Mouse (Mus musculus) kidney, adult 18-20 months (tissue): Measurements from ENCODE around the gene Odf3b.

Experiments
- DNase-seq: peaks from one replicate; pipeline ENCODE4 v3.0.0; 2021

Gene Odf3b

GRCm38 (mm10) chr15:89374801-89375534 lies 4.1 kb downstream of the Odf3b start:
- DNase-seq = no peak

- DNase-seq = no peak
Measured at GRCm38 (mm10) chr15:89374340-89374739, 4.7 kb downstream of the Odf3b start.

DNA sequence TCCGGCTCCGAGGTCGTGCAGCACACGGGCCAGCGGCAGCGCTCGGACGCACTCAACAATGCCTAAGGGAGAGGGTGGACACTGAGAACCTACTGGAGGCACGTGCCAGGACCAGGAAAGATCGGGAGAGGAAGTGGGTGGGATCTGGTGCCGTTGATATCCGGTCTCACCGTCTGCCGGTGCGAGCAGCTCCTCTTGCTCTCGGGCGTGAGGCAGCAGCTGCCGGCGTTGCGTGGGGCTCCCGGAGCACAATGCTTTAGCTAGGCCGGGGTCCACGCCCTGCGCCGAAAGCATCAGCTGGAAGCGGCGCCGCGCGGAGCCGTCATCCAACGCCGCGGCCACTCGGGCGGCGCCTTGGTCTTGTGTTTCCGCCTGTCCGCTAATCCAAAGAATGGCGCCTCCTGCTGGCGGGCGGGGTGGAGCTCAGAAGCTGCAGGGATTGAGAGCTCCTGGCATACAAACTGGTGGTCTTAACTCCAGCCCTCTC lies 5.3 kb downstream of the Odf3b start, which contains the start of gene Sco2:
Gene Sco2 (minus strand): TSS at position 85 of the 487 bp plus-strand sequence.
- DNase-seq = peak; percentile 97

DNA sequence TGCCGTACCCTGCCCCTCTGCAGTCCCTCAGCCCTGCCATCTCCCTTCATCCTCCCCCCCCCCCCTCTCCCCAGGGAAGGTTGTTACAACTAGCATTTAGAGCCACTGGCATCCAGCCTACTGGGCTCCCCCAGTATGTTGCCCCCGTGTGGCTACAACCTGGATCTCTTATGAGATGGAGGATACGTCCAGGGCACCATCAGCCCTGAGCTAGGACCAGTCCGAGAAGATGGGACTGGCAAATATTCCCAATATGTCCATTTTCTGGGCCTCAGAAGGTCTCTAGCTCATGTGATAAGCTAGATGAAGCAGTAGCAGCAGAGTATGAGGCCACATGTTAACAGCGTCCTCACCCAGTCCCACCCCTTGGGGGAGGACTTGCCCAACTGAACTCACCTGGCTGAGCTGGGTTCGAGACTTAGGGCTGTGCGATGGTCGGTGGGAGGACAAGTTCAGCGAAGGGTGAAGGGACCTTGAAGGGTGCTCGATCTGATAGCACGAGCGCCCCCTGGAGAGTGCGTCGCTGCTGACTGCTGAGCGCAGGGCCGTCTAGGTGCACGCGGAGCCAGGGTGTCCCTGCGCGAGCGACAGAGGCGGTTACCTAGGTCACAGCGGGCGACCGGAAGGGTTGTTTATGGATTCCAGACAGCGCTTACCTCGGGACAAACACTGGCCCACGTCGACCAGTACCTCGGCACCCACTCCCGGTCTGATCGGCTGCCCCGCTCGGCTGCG lies 5.9 kb downstream of the Odf3b start:
- peak; percentile 89 for DNase-seq

GRCm38 (mm10) chr15:89372536-89372935 lies 6.5 kb downstream of the Odf3b start:
- no peak for DNase-seq

- no peak for DNase-seq
Measured at GRCm38 (mm10) chr15:89372068-89372467, 7.0 kb downstream of the Odf3b start.

GRCm38 (mm10) chr15:89365141-89365551 lies 13.9 kb downstream of the Odf3b start:
- DNase-seq = no peak

DNA sequence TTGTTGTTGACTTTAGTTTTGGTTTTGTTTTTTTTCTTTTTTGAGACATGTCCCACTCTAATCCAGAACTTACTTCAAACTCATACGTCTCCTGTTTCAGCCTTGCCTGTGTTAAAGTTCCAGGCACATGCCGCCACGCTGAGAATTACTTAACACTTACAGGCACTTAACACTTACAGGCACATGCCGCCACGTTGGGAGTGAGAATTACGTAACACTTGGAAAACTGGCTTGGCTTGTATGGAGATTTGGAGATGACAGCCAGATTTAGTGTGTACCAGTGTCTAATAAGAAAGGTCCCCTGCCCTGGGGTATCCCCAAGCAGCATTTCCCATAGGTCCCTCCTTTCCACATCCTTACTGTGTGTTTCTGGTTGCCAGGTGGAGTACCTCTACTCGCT lies 16.0 kb downstream of the Odf3b start:
- no peak for DNase-seq

DNA sequence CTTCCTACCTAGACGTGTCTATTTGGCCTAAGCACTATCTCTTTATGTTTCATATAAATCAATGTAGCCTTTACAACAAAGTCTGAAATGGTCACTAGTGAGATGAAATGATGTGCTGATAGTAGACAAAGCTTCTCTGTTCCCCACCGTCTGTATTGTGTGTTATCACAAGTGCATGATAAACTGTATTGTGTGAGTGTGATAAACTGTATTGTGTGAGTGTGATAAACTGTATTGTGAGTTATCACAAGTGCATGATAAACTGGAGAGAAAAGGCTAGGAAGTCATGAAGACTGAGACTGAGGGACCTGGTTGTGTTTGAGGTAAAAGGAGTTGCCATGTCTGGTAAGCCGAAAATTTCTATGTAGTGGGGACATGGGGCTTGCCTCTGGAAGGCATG lies 20.3 kb downstream of the Odf3b start:
- no peak for DNase-seq

GRCm38 (mm10) chr15:89356372-89356771 lies 22.7 kb downstream of the Odf3b start:
- peak; percentile 25 for DNase-seq

DNA sequence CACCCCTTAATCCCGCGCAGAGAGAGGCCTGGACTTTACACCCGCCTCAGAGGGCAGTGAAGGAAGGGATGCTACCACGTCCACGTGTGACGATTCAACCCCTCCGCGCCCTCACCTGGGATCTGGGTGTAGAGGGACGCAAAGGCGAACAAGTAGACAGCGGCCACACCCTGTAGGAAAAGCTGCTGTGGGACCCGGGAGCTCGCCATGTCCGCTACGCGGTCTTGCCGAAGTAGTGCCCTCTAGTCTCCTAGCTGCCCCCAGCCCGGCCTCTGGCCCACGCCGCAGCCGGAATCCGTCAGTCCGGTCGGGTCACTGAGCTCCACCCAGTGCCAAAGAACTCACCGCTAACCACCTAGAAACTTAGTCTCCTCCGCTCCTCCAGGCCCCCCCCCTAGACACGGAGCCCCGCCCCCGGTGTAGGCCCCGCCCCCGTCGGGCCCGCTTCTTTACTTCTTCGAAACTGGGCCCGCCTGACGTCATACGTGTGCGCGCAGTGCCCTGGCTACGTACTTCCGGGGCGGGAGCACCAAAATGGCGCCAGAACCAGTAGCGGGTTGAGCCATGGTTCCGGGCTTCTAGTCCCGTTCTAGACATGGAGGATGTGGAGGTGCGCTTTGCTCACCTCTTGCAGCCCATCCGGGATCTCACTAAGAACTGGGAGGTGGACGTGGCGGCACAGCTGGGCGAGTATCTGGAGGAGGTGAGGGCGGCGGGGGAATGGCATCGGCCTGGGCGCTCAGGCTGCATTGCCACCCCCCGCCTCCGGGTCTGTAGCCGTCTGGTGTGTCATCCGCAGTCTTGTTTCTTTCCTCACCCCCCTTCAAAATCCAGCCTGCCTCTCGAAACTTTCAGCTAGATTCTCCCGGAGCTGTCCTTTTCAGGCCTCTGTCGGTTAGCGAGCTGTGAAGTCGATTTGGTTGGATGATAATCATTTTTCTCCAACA lies 23.6 kb downstream of the Odf3b start, which contains the start of the genes Lmf2 and Ncaph2:
Gene Lmf2 (minus strand): TSS at position 419 of the 947 bp plus-strand sequence.
Gene Ncaph2 (plus strand): TSS at position 479 of the 947 bp plus-strand sequence.
- peak; percentile 97 for DNase-seq

GRCm38 (mm10) chr15:89354455-89354854 lies 24.6 kb downstream of the Odf3b start:
- no peak for DNase-seq

DNA sequence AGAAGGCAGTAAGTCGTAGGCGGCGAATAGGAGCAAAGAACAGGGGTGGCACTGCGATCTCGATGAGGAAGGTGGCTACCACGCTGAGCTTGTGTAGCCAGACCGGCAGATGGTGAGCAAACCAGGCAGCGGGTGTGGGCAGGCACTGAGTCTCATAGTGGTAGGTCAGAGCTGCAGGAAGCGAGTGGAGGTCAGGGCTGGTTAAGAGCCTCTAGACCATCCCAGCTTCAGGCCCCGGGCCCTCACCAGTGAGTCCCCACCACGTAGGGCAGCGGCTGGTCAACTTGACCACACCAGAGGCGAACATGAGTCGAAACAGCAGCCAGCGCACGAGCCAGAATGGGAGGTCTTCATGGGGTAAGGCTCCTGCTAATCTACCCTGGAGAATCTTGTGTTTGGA lies 25.2 kb downstream of the Odf3b start:
- no peak for DNase-seq

GRCm38 (mm10) chr15:89352795-89353194 lies 26.3 kb downstream of the Odf3b start:
- DNase-seq = no peak

- DNase-seq = no peak
Measured at GRCm38 (mm10) chr15:89352054-89352453, 27.0 kb downstream of the Odf3b start.

- DNase-seq = no peak
Measured at GRCm38 (mm10) chr15:89351302-89351701, 27.8 kb downstream of the Odf3b start.

DNA sequence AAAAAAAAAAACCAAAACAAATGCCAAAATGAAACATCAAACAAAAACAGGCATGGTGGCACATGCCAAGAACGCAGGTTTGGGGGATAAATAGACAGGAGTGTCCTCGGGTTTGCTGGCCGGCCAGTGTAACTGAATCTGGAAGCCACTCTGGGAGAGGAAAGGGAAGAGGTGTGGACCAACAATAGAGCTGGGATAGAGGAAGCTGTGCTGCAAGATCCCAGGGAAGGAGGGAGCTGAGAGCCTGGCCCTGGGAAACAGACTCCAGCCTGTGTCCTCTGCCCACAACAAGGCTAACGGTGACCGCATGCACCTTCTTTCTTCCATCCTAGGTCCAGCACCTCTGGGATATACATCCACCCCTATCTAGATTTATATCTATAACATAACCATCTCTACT lies 28.6 kb downstream of the Odf3b start:
- DNase-seq = no peak

- no peak for DNase-seq
Measured at GRCm38 (mm10) chr15:89343325-89343724, 35.8 kb downstream of the Odf3b start.

GRCm38 (mm10) chr15:89341678-89342077 lies 37.4 kb downstream of the Odf3b start:
- DNase-seq = no peak

- no peak for DNase-seq
Measured at GRCm38 (mm10) chr15:89340136-89340535, 38.9 kb downstream of the Odf3b start.

GRCm38 (mm10) chr15:89339696-89340095 lies 39.4 kb downstream of the Odf3b start:
- no peak for DNase-seq

- peak; percentile 28 for DNase-seq
Measured at GRCm38 (mm10) chr15:89336422-89336821, 42.7 kb downstream of the Odf3b start.
